Mouse (Mus musculus) lung, embryonic 14.5 days (tissue): ENCODE data around the gene Dscam. TPM values are rescaled to one million over a fixed set of nuclear protein-coding genes. Genes with fewer than 3 reads are reported as not detected.
A peak's percentile ranks its signal among the peaks of the same experiment; 100 is the strongest.

Experiments used
- ATAC-seq: fragments of 200-750 bp; cut with Nextera tagmentation; 2 replicates; pipeline ENCODE4 v1.8.0; 2017; ENCODE audit warnings: mild to moderate bottlenecking, moderate TSS enrichment, moderate library complexity; ENCODE audit not compliant: insufficient read depth
- DNase-seq: peaks from one replicate; pipeline ENCODE4 v3.0.0-alpha.2; 2015
- H3K27ac ChIP-seq: fragments of 300-500 bp; sonication (generic); 2 replicates; pipeline ENCODE4 v1.5.1; 2014; ENCODE audit warnings: low read depth, mild to moderate bottlenecking, moderate library complexity
- H3K27me3 ChIP-seq: fragments of 300-500 bp; sonication (generic); 2 replicates; pipeline ENCODE4 v1.6.1; 2014; ENCODE audit warnings: low read length, control low read depth; ENCODE audit not compliant: insufficient read depth
- H3K36me3 ChIP-seq: fragments of 300-500 bp; sonication (generic); 2 replicates; pipeline ENCODE4 v1.6.1; 2014; ENCODE audit warnings: control low read depth; ENCODE audit not compliant: insufficient read depth
- H3K4me1 ChIP-seq: fragments of 300-500 bp; sonication (generic); 2 replicates; pipeline ENCODE4 v1.6.1; 2014; ENCODE audit warnings: antibody characterized with exemption, control low read depth; ENCODE audit not compliant: insufficient read depth
- H3K4me2 ChIP-seq: fragments of 300-500 bp; sonication (generic); 2 replicates; pipeline ENCODE4 v1.6.1; 2014; ENCODE audit warnings: mild to moderate bottlenecking
- H3K4me3 ChIP-seq: fragments of 300-500 bp; sonication (generic); 2 replicates; pipeline ENCODE4 v1.5.1; 2014; ENCODE audit warnings: low read depth, low read length
- H3K9ac ChIP-seq: fragments of 300-500 bp; sonication (generic); 2 replicates; pipeline ENCODE4 v1.6.1; 2014
- H3K9me3 ChIP-seq: fragments of 300-500 bp; sonication (generic); 2 replicates; pipeline ENCODE4 v1.6.1; 2016; ENCODE audit warnings: low read depth, low read length, control low read depth
- CTCF ChIP-seq: IDR thresholded peaks from 2 replicates; pipeline ENCODE4 v1.5.1; 2016; ENCODE audit warnings: antibody characterized with exemption, low read depth
- WGBS: fragments of 180-500 bp; shearing (Covaris S2); extraction: QIAGEN DNeasy Blood & Tissue Kit; methylation state at CpG from one replicate; pipeline ENCODE4 v1.1.7; 2014; 5-methylcytosine and 5-hydroxymethylcytosine counted together
- polyA plus RNA-seq: library from polyadenylated mRNA; unstranded; fragments of >200 nt; fragmentation: Nextera tagmentation; extraction: Ambion mirVana; gene quantifications from 2 replicates; pipeline ENCODE4 v1.2.1, GENCODE M21; 2014

The Dscam gene
- polyA plus RNA-seq, 1 experiment from 2014 or later: not detected

DNA sequence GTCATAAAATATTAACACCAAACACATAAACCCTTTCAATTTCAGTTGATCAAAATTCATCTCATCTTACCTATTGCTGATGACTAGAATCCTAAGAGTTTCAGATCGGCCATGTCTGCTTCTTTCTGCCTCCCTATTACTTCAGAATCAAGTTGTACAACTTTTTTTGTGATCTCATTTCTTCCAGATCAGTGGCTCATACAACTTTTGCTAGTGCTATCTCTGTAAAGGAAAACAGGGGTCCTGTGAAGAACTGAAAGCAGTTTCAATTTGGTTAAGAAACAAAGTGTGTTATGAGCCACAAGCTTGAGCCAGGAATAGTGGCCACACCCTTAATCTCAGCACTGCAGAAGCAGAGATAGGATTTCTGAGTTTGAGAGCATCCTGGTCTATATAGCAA, 23.6 kb upstream of the Dscam start:
- no peak for DNase-seq
- Histone ChIP-seq H3K9me3 (no peaks in the 10 kb centered on the region), H3K4me2 (no peak overlapping the region), H3K27ac (no peak overlapping the region), H3K4me3 (no peak overlapping the region), H3K27me3 (no peaks in the 10 kb centered on the region), H3K36me3 (no peaks in the 10 kb centered on the region), H3K4me1 (no peaks in the 10 kb centered on the region), H3K9ac (no peak overlapping the region)
- 80% methylated on average over 1 of the region's 1 CpGs for WGBS
- no peak for TF ChIP-seq CTCF
- ATAC-seq: no peak

- Histone ChIP-seq H3K9me3 (no peaks in the 10 kb centered on the region), H3K36me3 (no peaks in the 10 kb centered on the region), H3K27me3 (no peaks in the 10 kb centered on the region), H3K4me1 (no peaks in the 10 kb centered on the region), H3K27ac (no peak overlapping the region), H3K4me3 (no peak overlapping the region), H3K4me2 (no peak overlapping the region), H3K9ac (no peak overlapping the region)
- DNase-seq: no peak
- TF ChIP-seq CTCF: no peak
- WGBS: 73% methylated on average over 4 of the region's 4 CpGs
- ATAC-seq: no peak
Measured at GRCm38 (mm10) chr16:97192296-97192695, 21.7 kb upstream of the Dscam start.

DNA sequence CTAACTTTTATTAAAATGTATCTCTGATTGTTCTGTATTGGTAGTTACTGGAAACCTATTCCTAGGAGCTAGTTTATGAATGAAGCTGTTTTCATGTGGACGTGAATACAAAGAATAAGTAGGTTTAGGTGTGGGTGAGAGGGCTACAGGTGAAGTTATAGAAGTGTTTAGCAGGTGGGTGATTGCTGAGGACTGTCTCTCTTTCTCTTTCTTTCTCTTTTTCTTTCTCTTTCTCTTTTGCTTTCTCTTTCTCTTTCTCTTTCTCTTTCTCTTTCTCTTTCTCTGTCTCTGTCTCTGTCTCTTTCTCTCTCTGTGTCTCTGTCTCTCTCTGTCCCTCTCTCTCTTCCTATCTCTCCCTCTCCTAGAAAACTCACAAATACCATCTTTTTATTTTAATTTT, 20.1 kb upstream of the Dscam start:
- DNase-seq (no peak), ATAC-seq (no peak)
- Histone ChIP-seq H3K9ac (no peak overlapping the region), H3K9me3 (no peaks in the 10 kb centered on the region), H3K27ac (no peak overlapping the region), H3K36me3 (no peaks in the 10 kb centered on the region), H3K4me2 (no peak overlapping the region), H3K4me1 (no peaks in the 10 kb centered on the region), H3K4me3 (no peak overlapping the region), H3K27me3 (no peaks in the 10 kb centered on the region)
- no peak for TF ChIP-seq CTCF
- WGBS: 69% methylated on average over 1 of the region's 1 CpGs

- no peak for DNase-seq
- Histone ChIP-seq H3K4me2 (no peak overlapping the region), H3K4me1 (no peaks in the 10 kb centered on the region), H3K9ac (no peak overlapping the region), H3K9me3 (no peaks in the 10 kb centered on the region), H3K27me3 (peaks cover 44% of the 10 kb centered on the region), H3K36me3 (no peaks in the 10 kb centered on the region), H3K27ac (no peak overlapping the region), H3K4me3 (no peak overlapping the region)
- 45% methylated on average over 8 of the region's 8 CpGs for WGBS
- no peak for TF ChIP-seq CTCF
- ATAC-seq: no peak
Measured at GRCm38 (mm10) chr16:97171500-97171899, 948 bp upstream of the Dscam start.

DNA sequence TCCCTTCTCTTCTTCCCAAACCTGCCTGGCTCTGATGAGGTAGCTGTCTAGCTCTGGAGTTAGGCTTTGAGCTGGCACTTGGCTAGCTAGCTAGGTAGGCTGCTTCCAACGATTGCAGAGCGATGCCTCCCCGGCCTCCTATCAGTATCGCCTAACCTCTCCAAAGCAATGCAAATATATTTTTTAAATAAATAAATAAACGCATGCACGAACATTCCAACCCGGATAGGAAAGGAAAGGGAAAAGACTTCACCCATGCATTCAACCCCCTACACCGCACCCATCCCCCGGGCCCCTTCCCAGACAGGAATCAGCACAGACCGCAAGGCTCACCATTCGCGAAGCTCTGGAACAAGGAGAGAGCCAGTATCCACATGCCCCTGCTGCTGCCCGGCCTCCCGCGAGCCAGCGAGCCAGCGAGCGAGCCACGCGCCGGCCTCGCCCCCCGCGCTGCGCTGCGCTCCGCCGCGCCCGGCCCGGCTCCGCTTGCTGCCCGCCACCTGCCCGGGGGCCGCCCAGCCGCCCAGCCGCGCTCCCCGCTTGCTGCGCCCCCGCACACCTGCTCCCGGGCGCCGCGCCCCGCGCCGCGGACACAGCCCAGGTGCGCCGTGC, 545 bp downstream of the Dscam start:
- peak overlapping the region; percentile 45 for H3K4me3 ChIP-seq
- H3K27ac ChIP-seq: no peak overlapping the region
- H3K9me3 ChIP-seq: no peaks in the 10 kb centered on the region
- H3K9ac ChIP-seq: 0 out of 2 replicates have a peak overlapping the region, but pooled peaks have one; percentile 20
- no peak for TF ChIP-seq CTCF
- peak overlapping the region; percentile 91 for H3K4me2 ChIP-seq
- H3K36me3 ChIP-seq: no peaks in the 10 kb centered on the region
- WGBS: under 1% methylated on average over 42 of the region's 51 CpGs
- H3K4me1 ChIP-seq: no peaks in the 10 kb centered on the region
- ATAC-seq (peak; percentile 47; the same call in 1 of the 2 replicates), DNase-seq (peak; percentile 19)
- H3K27me3 ChIP-seq: peaks cover 50% of the 10 kb centered on the region

DNA sequence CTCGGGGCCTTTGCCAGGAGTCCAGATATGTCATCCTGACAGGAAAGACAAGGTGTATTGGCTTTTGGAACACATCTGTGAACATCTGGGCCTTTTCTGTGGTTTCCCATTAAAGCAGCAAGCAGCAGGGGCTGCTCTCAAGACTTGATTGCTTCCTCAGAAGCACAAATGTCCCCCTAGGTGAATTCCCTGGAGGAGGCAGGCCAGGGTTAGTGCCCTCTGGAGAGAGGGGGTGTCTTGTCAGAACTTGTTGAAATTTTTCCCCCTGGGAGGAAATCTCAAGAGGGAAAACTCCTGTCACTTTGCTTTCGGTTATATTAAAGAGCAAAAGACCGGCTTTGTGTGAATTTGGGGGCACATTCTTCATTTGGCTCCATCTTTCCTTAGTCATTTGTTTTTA, 1.9 kb downstream of the Dscam start:
- Histone ChIP-seq H3K9me3 (no peaks in the 10 kb centered on the region), H3K4me2 (no peak overlapping the region), H3K27ac (no peak overlapping the region), H3K4me1 (no peaks in the 10 kb centered on the region), H3K27me3 (peaks cover 50% of the 10 kb centered on the region), H3K4me3 (no peak overlapping the region), H3K36me3 (no peaks in the 10 kb centered on the region), H3K9ac (no peak overlapping the region)
- ATAC-seq (no peak), DNase-seq (no peak)
- 32% methylated on average over 3 of the region's 3 CpGs for WGBS
- TF ChIP-seq CTCF: no peak

DNA sequence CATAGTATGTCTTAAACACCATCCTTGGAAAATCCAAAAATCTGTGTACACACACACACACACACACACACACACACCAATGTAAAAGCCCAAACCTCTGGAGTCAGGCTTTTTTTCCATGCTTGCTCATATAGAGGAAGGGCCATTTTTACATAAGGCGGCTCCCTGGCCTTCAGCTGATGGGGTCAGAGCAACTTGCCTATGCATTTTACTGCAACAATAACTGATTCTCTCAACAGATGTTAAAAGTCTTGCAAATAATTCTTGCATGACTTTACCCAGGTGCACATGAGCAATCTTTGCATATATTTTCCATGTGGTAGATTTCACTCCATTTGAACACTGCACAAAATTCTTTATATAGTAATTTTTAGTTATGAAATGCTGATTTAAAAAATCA, 2.5 kb downstream of the Dscam start:
- Histone ChIP-seq H3K4me2 (no peak overlapping the region), H3K27ac (no peak overlapping the region), H3K36me3 (no peaks in the 10 kb centered on the region), H3K27me3 (peaks cover 50% of the 10 kb centered on the region), H3K4me3 (no peak overlapping the region), H3K4me1 (no peaks in the 10 kb centered on the region), H3K9me3 (no peaks in the 10 kb centered on the region), H3K9ac (no peak overlapping the region)
- WGBS: 76% methylated on average over 1 of the region's 1 CpGs
- no peak for TF ChIP-seq CTCF
- DNase-seq (no peak), ATAC-seq (no peak)

GRCm38 (mm10) chr16:97166166-97166565, 4.4 kb downstream of the Dscam start:
- no peak for TF ChIP-seq CTCF
- H3K9me3 ChIP-seq: no peaks in the 10 kb centered on the region
- H3K4me1 ChIP-seq: no peaks in the 10 kb centered on the region
- WGBS: 49% methylated on average over 2 of the region's 2 CpGs
- ATAC-seq (no peak), DNase-seq (no peak)
- no peak overlapping the region for H3K27ac ChIP-seq
- H3K27me3 ChIP-seq: peaks cover 42% of the 10 kb centered on the region
- H3K4me3 ChIP-seq: no peak overlapping the region
- H3K4me2 ChIP-seq: peak overlapping the region; percentile 62; the same call in 1 of the 2 replicates
- H3K36me3 ChIP-seq: no peaks in the 10 kb centered on the region
- H3K9ac ChIP-seq: no peak overlapping the region
